Mouse (Mus musculus): ENCODE measurements around the gene Tmem126a.
A peak's percentile ranks its signal among the peaks of the same experiment; 100 is the strongest.

- peak; percentile 49 for TF ChIP-seq POLR2A (IDR thresholded peaks at IDR 0.05; ENCODE audit: insufficient read depth, low read length)
- TF ChIP-seq CTCF (IDR thresholded peaks at IDR 0.05; ENCODE audit: low read depth, low read length), result no peak
- no peak for TF ChIP-seq EP300 (IDR thresholded peaks at IDR 0.05; ENCODE audit: insufficient read depth, low read depth, low read length)
Measured at GRCm38 (mm10) chr7:90442518-90443080, 14.4 kb downstream of the Tmem126a start, which contains the start of gene Crebzf.
